Mouse (Mus musculus): ENCODE data around the gene Capzb. TPM values are rescaled to one million over a fixed set of nuclear protein-coding genes. Genes with fewer than 3 reads are reported as not detected.
A peak's percentile ranks its signal among the peaks of the same experiment; 100 is the strongest.

Capzb gene
- polyA plus RNA-seq, 1 experiment, result 218 TPM

- no peak overlapping the region for H3K27ac ChIP-seq (ENCODE audit: insufficient read depth, low read depth, low read length)
Measured at GRCm38 (mm10) chr4:139213935-139214371, 21.3 kb downstream of the Capzb start.

GRCm38 (mm10) chr4:139216566-139216965, 23.9 kb downstream of the Capzb start:
- Histone ChIP-seq H3K4me1 (ENCODE audit: control insufficient read depth, insufficient read depth, low read length) (peaks cover 57% of the 10 kb centered on the region), H3K4me3 (ENCODE audit: insufficient read depth, low read depth, low read length) (no peak overlapping the region), H3K27ac (ENCODE audit: insufficient read depth, low read depth, low read length) (peak overlapping the region; percentile 29)
- TF ChIP-seq CTCF (IDR thresholded peaks at IDR 0.05; ENCODE audit: insufficient read depth, low read depth, low read length), result no peak
- TF ChIP-seq POLR2A (IDR thresholded peaks at IDR 0.05; ENCODE audit: insufficient read depth, low read depth, low read length), result no peak
- 17% methylated on average over 9 of the region's 9 CpGs for WGBS

More at GRCm38 (mm10) chr4:139213935-139214371, 21.3 kb downstream of the Capzb start:
- WGBS, result 52% methylated on average over 11 of the region's 11 CpGs
- Histone ChIP-seq H3K4me3 (ENCODE audit: insufficient read depth, low read depth, low read length) (no peak overlapping the region), H3K4me1 (ENCODE audit: control insufficient read depth, insufficient read depth, low read length) (peaks cover 68% of the 10 kb centered on the region)
- no peak for TF ChIP-seq POLR2A (IDR thresholded peaks at IDR 0.05; ENCODE audit: insufficient read depth, low read depth, low read length)
- no peak for TF ChIP-seq CTCF (IDR thresholded peaks at IDR 0.05; ENCODE audit: insufficient read depth, low read depth, low read length)

- WGBS, result 95% methylated on average over 3 of the region's 3 CpGs
- Histone ChIP-seq H3K4me1 (ENCODE audit: control insufficient read depth, insufficient read depth, low read length) (peaks cover 45% of the 10 kb centered on the region), H3K27ac (ENCODE audit: insufficient read depth, low read depth, low read length) (no peak overlapping the region), H3K4me3 (ENCODE audit: insufficient read depth, low read depth, low read length) (no peak overlapping the region)
- TF ChIP-seq CTCF (IDR thresholded peaks at IDR 0.05; ENCODE audit: insufficient read depth, low read depth, low read length), result no peak
- TF ChIP-seq POLR2A (IDR thresholded peaks at IDR 0.05; ENCODE audit: insufficient read depth, low read depth, low read length), result no peak
Measured at GRCm38 (mm10) chr4:139218539-139218938, 25.8 kb downstream of the Capzb start.

- H3K4me1 ChIP-seq (ENCODE audit: control insufficient read depth, insufficient read depth, low read length), result peaks cover 41% of the 10 kb centered on the region
- WGBS, result 81% methylated on average over 4 of the region's 4 CpGs
Measured at GRCm38 (mm10) chr4:139219656-139220055, 27.0 kb downstream of the Capzb start.

GRCm38 (mm10) chr4:139220978-139221377, 28.3 kb downstream of the Capzb start:
- peaks cover 34% of the 10 kb centered on the region for H3K4me1 ChIP-seq (ENCODE audit: control insufficient read depth, insufficient read depth, low read length)
- no peak overlapping the region for H3K4me3 ChIP-seq (ENCODE audit: insufficient read depth, low read depth, low read length)
- 94% methylated on average over 4 of the region's 4 CpGs for WGBS
- no peak overlapping the region for H3K27ac ChIP-seq (ENCODE audit: insufficient read depth, low read depth, low read length)
- no peak for TF ChIP-seq POLR2A (IDR thresholded peaks at IDR 0.05; ENCODE audit: insufficient read depth, low read depth, low read length)
- no peak for TF ChIP-seq CTCF (IDR thresholded peaks at IDR 0.05; ENCODE audit: insufficient read depth, low read depth, low read length)

More at GRCm38 (mm10) chr4:139219656-139220055, 27.0 kb downstream of the Capzb start:
- Histone ChIP-seq H3K27ac (ENCODE audit: insufficient read depth, low read depth, low read length) (no peak overlapping the region), H3K4me3 (ENCODE audit: insufficient read depth, low read depth, low read length) (no peak overlapping the region)
- TF ChIP-seq CTCF (IDR thresholded peaks at IDR 0.05; ENCODE audit: insufficient read depth, low read depth, low read length) (no peak), POLR2A (IDR thresholded peaks at IDR 0.05; ENCODE audit: insufficient read depth, low read depth, low read length) (no peak)

- H3K4me3 ChIP-seq (ENCODE audit: insufficient read depth, low read depth, low read length), result no peak overlapping the region
- peaks cover 32% of the 10 kb centered on the region for H3K4me1 ChIP-seq (ENCODE audit: control insufficient read depth, insufficient read depth, low read length)
- no peak overlapping the region for H3K27ac ChIP-seq (ENCODE audit: insufficient read depth, low read depth, low read length)
- 78% methylated on average over 4 of the region's 4 CpGs for WGBS
- TF ChIP-seq CTCF (IDR thresholded peaks at IDR 0.05; ENCODE audit: insufficient read depth, low read depth, low read length), result no peak
- no peak for TF ChIP-seq POLR2A (IDR thresholded peaks at IDR 0.05; ENCODE audit: insufficient read depth, low read depth, low read length)
Measured at GRCm38 (mm10) chr4:139221837-139222236, 29.1 kb downstream of the Capzb start.

GRCm38 (mm10) chr4:139225115-139225514, 32.4 kb downstream of the Capzb start:
- H3K4me3 ChIP-seq (ENCODE audit: insufficient read depth, low read depth, low read length), result no peak overlapping the region
- WGBS, result 63% methylated on average over 5 of the region's 5 CpGs
- H3K4me1 ChIP-seq (ENCODE audit: control insufficient read depth, insufficient read depth, low read length), result peaks cover 20% of the 10 kb centered on the region
- TF ChIP-seq POLR2A (IDR thresholded peaks at IDR 0.05; ENCODE audit: insufficient read depth, low read depth, low read length), result no peak
- TF ChIP-seq CTCF (IDR thresholded peaks at IDR 0.05; ENCODE audit: insufficient read depth, low read depth, low read length), result no peak
- H3K27ac ChIP-seq (ENCODE audit: insufficient read depth, low read depth, low read length), result no peak overlapping the region

GRCm38 (mm10) chr4:139225944-139226343, 33.2 kb downstream of the Capzb start:
- 91% methylated on average over 4 of the region's 4 CpGs for WGBS
- H3K4me3 ChIP-seq (ENCODE audit: insufficient read depth, low read depth, low read length), result no peak overlapping the region
- no peak overlapping the region for H3K27ac ChIP-seq (ENCODE audit: insufficient read depth, low read depth, low read length)
- H3K4me1 ChIP-seq (ENCODE audit: control insufficient read depth, insufficient read depth, low read length), result peaks cover 23% of the 10 kb centered on the region
- TF ChIP-seq POLR2A (IDR thresholded peaks at IDR 0.05; ENCODE audit: insufficient read depth, low read depth, low read length), result no peak
- TF ChIP-seq CTCF (IDR thresholded peaks at IDR 0.05; ENCODE audit: insufficient read depth, low read depth, low read length), result no peak

- WGBS, result 65% methylated on average over 13 of the region's 13 CpGs
- Histone ChIP-seq H3K27ac (ENCODE audit: insufficient read depth, low read depth, low read length) (0 out of 2 replicates have a peak overlapping the region, but pooled peaks have one; percentile 7), H3K4me3 (ENCODE audit: insufficient read depth, low read depth, low read length) (no peak overlapping the region), H3K4me1 (ENCODE audit: control insufficient read depth, insufficient read depth, low read length) (peaks cover 29% of the 10 kb centered on the region)
- TF ChIP-seq CTCF (IDR thresholded peaks at IDR 0.05; ENCODE audit: insufficient read depth, low read depth, low read length), result no peak
- no peak for TF ChIP-seq POLR2A (IDR thresholded peaks at IDR 0.05; ENCODE audit: insufficient read depth, low read depth, low read length)
Measured at GRCm38 (mm10) chr4:139226504-139227216, 34.0 kb downstream of the Capzb start.

Data from olfactory bulb, adult 2 months (tissue).